Mouse (Mus musculus) lung, adult 2 months (tissue): ENCODE results near the gene Fam32a.

ENCODE experiments used
- CTCF ChIP-seq: fragments of 200-500 bp; IDR thresholded peaks from 2 replicates; pipeline ENCODE4 v1.5.1; 2011; ENCODE audit warnings: mild to moderate bottlenecking, low read length, control low read depth; ENCODE audit not compliant: insufficient read depth
- POLR2A ChIP-seq: fragments of 200-500 bp; IDR thresholded peaks from 2 replicates; pipeline ENCODE4 v1.6.1; 2011; ENCODE audit warnings: low read depth, mild to moderate bottlenecking, control low read depth, low read length, borderline replicate concordance; ENCODE audit errors: extremely low read depth

DNA sequence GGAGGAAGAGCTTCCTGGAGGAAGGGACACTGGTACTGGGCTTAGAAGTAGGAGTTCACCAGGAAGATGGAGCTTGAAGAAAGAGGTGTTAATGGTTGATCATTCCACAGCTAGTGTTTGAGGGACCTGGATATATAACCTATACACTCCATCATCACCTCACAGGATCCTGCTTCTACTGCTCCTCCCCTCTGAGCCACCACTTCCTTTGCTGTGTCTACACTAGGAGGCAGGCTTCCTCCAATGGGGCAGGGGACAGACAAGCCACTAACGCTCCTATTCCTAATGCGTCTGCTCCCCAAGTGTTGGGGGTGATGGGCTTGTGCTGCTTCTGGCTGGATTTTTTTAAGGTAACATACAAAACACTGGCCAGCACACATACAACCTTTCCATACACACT is 8.8 kb upstream of the Fam32a start:
- TF ChIP-seq POLR2A, result no peak
- TF ChIP-seq CTCF, result no peak
